Mouse (Mus musculus) kidney, postnatal 14 days (tissue): ENCODE measurements around the gene Tmem191c.

Experiments
- DNase-seq: peaks from one replicate; pipeline ENCODE4 v3.0.0; 2022; ENCODE audit warnings: mixed read lengths

Tmem191c gene

DNA sequence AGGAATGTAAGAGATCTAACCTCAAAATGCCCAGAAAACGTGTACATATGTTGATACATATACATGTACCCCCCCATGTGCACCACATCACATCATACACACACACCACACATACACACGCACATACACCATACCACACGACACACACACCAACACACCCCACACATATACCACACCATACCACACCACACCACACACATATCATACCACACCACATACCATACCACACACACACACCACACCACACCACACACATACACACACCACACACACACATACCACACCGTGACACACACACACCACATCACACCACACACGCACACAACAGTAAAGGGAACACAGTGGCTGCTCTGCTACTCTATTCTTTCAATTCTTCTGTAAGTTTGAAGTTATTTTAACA is 56.0 kb downstream of the Tmem191c start:
- DNase-seq = no peak
